ENCODE assay signal across 8 mouse cellular contexts in genomic region chr13:51202844-51203173, GRCm38 (mm10). TPM values are rescaled to one million over a fixed set of nuclear protein-coding genes. Genes with fewer than 3 reads are reported as not detected.
DNase-seq lines count a peak whose midpoint lies in the region; ATAC-seq and TF ChIP-seq lines count a peak whose summit lies in the region.
"Not testable (repeated sequence)": the region's sequence is repeated elsewhere in the genome, so short reads cannot be mapped to it uniquely, and the experiment has no call there.

No protein-coding gene starts in this region.

- peak; percentile 51 for TF ChIP-seq POLR2A in myocyte (IDR thresholded peaks at IDR 0.05; ENCODE audit: insufficient read length, low read depth)

- not testable (repeated sequence) for H3K4me1 ChIP-seq in forebrain, embryonic 14.5 days (ENCODE audit: control insufficient read depth, insufficient read depth, low read length); heart, postnatal 0 days (ENCODE audit: control insufficient read depth, insufficient read depth); liver, embryonic 13.5 days (replicated peaks)

- not testable (repeated sequence) for H3K27ac ChIP-seq in forebrain, embryonic 14.5 days (ENCODE audit: low read depth, low read length); heart, postnatal 0 days (ENCODE audit: low read depth); liver, embryonic 13.5 days

- peak; percentile 25 to 31 for DNase-seq in CD8-positive naive resting alpha-beta T cell, adult 2 months (ENCODE audit: low read depth in 2 of 2, low spot score in 2 of 2)
- DNase-seq in cerebellum, adult 11 months, result peak; percentile 46
- peak; percentile 8 for DNase-seq in forebrain, embryonic 14.5 days (ENCODE audit: low spot score)
- DNase-seq in heart, postnatal 0 days (ENCODE audit: low spot score), result not testable (repeated sequence)
- DNase-seq in kidney, postnatal 14 days, result peak; percentile 59
- peak; percentile 86 for DNase-seq in liver, embryonic 13.5 days
- peak; percentile 72 to 84 for DNase-seq in spleen, postnatal 4 days (ENCODE audit: low spot score in 2 of 2)

- not testable (repeated sequence) for H3K36me3 ChIP-seq in forebrain, embryonic 14.5 days (ENCODE audit: control insufficient read depth, insufficient read depth, low read length); heart, postnatal 0 days (replicated peaks; ENCODE audit: control insufficient read depth, insufficient read depth, low read length); liver, embryonic 13.5 days; myocyte (ENCODE audit: control insufficient read depth, insufficient read depth)

- TF ChIP-seq EP300 in heart, postnatal 0 days (IDR thresholded peaks at IDR 0.05; ENCODE audit: low read depth), result not testable (repeated sequence)

- 24% methylated on average over 21 of the region's 28 CpGs for WGBS in forebrain, embryonic 14.5 days
- 3% methylated on average over 28 of the region's 28 CpGs for WGBS in heart, postnatal 0 days
- WGBS in liver, embryonic 13.5 days (ENCODE audit: insufficient replicate concordance), result 18% methylated on average over 23 of the region's 28 CpGs

- peak; percentile 50 for ATAC-seq in forebrain, embryonic 14.5 days
- peak; percentile 51 for ATAC-seq in heart, postnatal 0 days (ENCODE audit: insufficient read depth, low read depth)
- ATAC-seq in liver, embryonic 13.5 days (ENCODE audit: low read depth), result peak; percentile 81

- H3K4me2 ChIP-seq in forebrain, embryonic 14.5 days (ENCODE audit: low read length), result peak overlapping the region; percentile 47
- H3K4me2 ChIP-seq in heart, postnatal 0 days (ENCODE audit: low read depth, low read length), result peak overlapping the region; percentile 58
- H3K4me2 ChIP-seq in liver, embryonic 13.5 days, result peak overlapping the region; percentile 46
- H3K4me2 ChIP-seq in myocyte (ENCODE audit: low read depth), result not testable (repeated sequence)

- peak overlapping the region; percentile 20 for H3K4me3 ChIP-seq in forebrain, embryonic 14.5 days (ENCODE audit: low read depth, low read length)
- H3K4me3 ChIP-seq in heart, postnatal 0 days (ENCODE audit: low read depth, low read length), result peak overlapping the region; percentile 36
- 0 out of 2 replicates have a peak overlapping the region, but pooled peaks have one; percentile 19 for H3K4me3 ChIP-seq in liver, embryonic 13.5 days (replicated peaks)
- not testable (repeated sequence) for H3K4me3 ChIP-seq in myocyte

- not testable (repeated sequence) for H3ac ChIP-seq in myocyte (ENCODE audit: control insufficient read depth, insufficient read length)

- TF ChIP-seq CTCF in heart, postnatal 0 days (IDR thresholded peaks at IDR 0.05; ENCODE audit: low read depth), result peak; percentile 9; the same call in 1 of the 2 replicates

- not testable (repeated sequence) for H3K27me3 ChIP-seq in forebrain, embryonic 14.5 days (replicated peaks; ENCODE audit: control insufficient read depth, insufficient read depth, low read length); heart, postnatal 0 days (ENCODE audit: control insufficient read depth, insufficient read depth, low read length); liver, embryonic 13.5 days; myocyte (ENCODE audit: control insufficient read depth, insufficient read depth, insufficient read length)

- peak overlapping the region; percentile 43; the same call in 1 of the 2 replicates for H3K9ac ChIP-seq in forebrain, embryonic 14.5 days (ENCODE audit: low read length)
- H3K9ac ChIP-seq in heart, postnatal 0 days (replicated peaks; ENCODE audit: low read depth, low read length); liver, embryonic 13.5 days: not testable (repeated sequence)

- H3K79me2 ChIP-seq in myocyte (ENCODE audit: control insufficient read depth, insufficient read depth), result not testable (repeated sequence)

- not testable (repeated sequence) for H3K9me3 ChIP-seq in forebrain, embryonic 14.5 days (replicated peaks; ENCODE audit: control insufficient read depth, low read length); heart, postnatal 0 days (replicated peaks; ENCODE audit: control insufficient read depth, low read length); liver, embryonic 13.5 days (replicated peaks)

TF ChIP-seq in myocyte, 11 proteins besides CTCF, POLR2A, EP300 and RAD21:
- peak; percentile 66 for TF ChIP-seq POLR2AphosphoS2 (IDR thresholded peaks at IDR 0.05; ENCODE audit: insufficient read length, low read depth)
TF ChIP-seq in myocyte: peak in this region for 1; not testable (repeated sequence) for 10.

RNA-seq across cellular contexts. Expression of gene Nxnl2, which starts 32.0 kb away (rescaled TPM):
- polyA plus RNA-seq in forebrain, embryonic 14.5 days (2014; fragmentation: Nextera tagmentation; extraction: Ambion mirVana), result 0.91 and 1.1 TPM in 2 replicates
- 1.1 and 3.5 TPM in 2 replicates for total RNA-seq in heart, postnatal 0 days (2014; rRNA removed; ENCODE audit: low replicate concordance)
- polyA plus RNA-seq in heart, postnatal 0 days (2015; fragmentation: Nextera tagmentation; extraction: Ambion mirVana), result 1.1 TPM in 2 replicates
- polyA plus RNA-seq in liver, embryonic 13.5 days (2015; fragmentation: Nextera tagmentation; extraction: Ambion mirVana), result 0.13 TPM in 1 of 2 replicates, not detected in the other
- polyA plus RNA-seq in myocyte (2012; fragmentation: generic; extraction: Trizol), result not detected
